Mouse (Mus musculus) heart, adult 2 months (tissue): ENCODE measurements around the gene Sirpb1c. TPM values are rescaled to one million over a fixed set of nuclear protein-coding genes. Genes with fewer than 3 reads are reported as not detected.
"Not testable (repeated sequence)": the region's sequence is repeated elsewhere in the genome, so short reads cannot be mapped to it uniquely, and the experiment has no call there.

Experiments
- DNase-seq, 2 experiments: peaks; one replicate each; pipeline ENCODE4 v3.0.0; 2021
- H3K27ac ChIP-seq: fragments of 200-600 bp; 2 replicates; pipeline ENCODE4 v1.8.1; 2022
- H3K27me3 ChIP-seq: fragments of 200-500 bp; 2 replicates; pipeline ENCODE4 v1.6.1; 2012; ENCODE audit warnings: mild to moderate bottlenecking, low read length, inconsistent platforms, mixed read lengths; ENCODE audit not compliant: control insufficient read depth, insufficient read depth
- H3K36me3 ChIP-seq: fragments of 200-500 bp; 2 replicates; pipeline ENCODE4 v1.6.1; 2012; ENCODE audit warnings: low read length, inconsistent platforms; ENCODE audit not compliant: control insufficient read depth, insufficient read depth
- H3K4me1 ChIP-seq: fragments of 200-500 bp; 2 replicates; pipeline ENCODE4 v1.6.1; 2011; ENCODE audit warnings: low read length; ENCODE audit not compliant: control insufficient read depth, insufficient read depth
- H3K4me3 ChIP-seq: fragments of 200-600 bp; 2 replicates; pipeline ENCODE4 v1.8.1; 2022
- H3K79me2 ChIP-seq: fragments of 200-500 bp; replicated peaks from 2 replicates; pipeline ENCODE4 v1.6.1; 2012; ENCODE audit warnings: mild to moderate bottlenecking, inconsistent platforms, low read length, moderate library complexity, mixed read lengths; ENCODE audit not compliant: control insufficient read depth, insufficient read depth
- H3K9ac ChIP-seq: fragments of 200-500 bp; 2 replicates; pipeline ENCODE4 v1.6.1; 2012; ENCODE audit warnings: low read depth, mild to moderate bottlenecking, control low read depth, inconsistent platforms, low read length, mixed read lengths
- CTCF ChIP-seq: fragments of 200-600 bp; IDR thresholded peaks from 2 replicates; pipeline ENCODE4 v1.8.1; 2022; ENCODE audit warnings: antibody characterized with exemption, mild to moderate bottlenecking, moderate library complexity
- EP300 ChIP-seq: fragments of 200-500 bp; IDR thresholded peaks from 2 replicates; pipeline ENCODE4 v1.6.1; 2011; ENCODE audit warnings: low read depth, low read length, control low read depth; ENCODE audit not compliant: insufficient read depth
- POLR2A ChIP-seq: fragments of 200-500 bp; IDR thresholded peaks from 2 replicates; pipeline ENCODE4 v1.6.1; 2011; ENCODE audit warnings: mild to moderate bottlenecking, low read depth, low read length, control low read depth; ENCODE audit not compliant: insufficient read depth
- WGBS: fragments of 180-500 bp; shearing (Covaris S2); methylation state at CpG from one replicate; pipeline ENCODE4 v1.1.7; 2018; 5-methylcytosine and 5-hydroxymethylcytosine counted together
- intact Hi-C: fragments of 180-260 bp; cut with DNase I; formaldehyde crosslinking; loops from one replicate; pipeline ENCODE4 v1.15.1; 2025
- long read RNA-seq: library from polyadenylated mRNA; stranded (forward); transcript quantifications from one replicate; pipeline ENCODE4 v2.0.0, GENCODE M21; 2021
- polyA plus RNA-seq: library from polyadenylated mRNA; depleted of rRNA; stranded (reverse); fragments of >200 nt; gene quantifications from 2 replicates; pipeline ENCODE4 v1.2.3, GENCODE M21; 2012; rRNA removed
- total RNA-seq, 2 experiments: library from RNA; stranded (reverse); gene quantifications; 2 replicates each; pipeline ENCODE4 v1.2.3; 2021

The Sirpb1c gene
- total RNA-seq (under 1 TPM; 0.16 to 0.44 TPM), polyA plus RNA-seq (0.25 TPM in 1 of 2 replicates, not detected in the other)
- long read RNA-seq = 0 reads

DNA sequence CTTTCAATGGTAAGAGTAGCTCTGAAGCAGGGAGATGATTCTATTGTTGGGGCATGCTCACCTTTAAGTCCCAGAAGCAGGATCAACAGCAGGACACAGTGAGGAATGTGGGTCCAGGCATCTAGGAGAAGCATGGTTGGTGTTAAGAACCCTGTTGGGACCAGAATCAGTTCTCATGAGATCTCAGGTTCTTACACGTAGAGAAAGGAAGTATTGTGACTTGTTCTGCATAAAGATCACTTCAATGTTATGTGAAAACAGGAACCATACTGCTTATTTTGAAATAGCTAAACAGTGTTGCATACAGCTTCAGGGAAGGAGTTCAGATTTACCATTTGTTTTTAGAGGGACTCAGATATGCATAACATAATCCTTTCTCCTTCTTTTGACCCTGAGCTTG lies at the start of gene Sirpb1c:
Gene Sirpb1c, minus strand, starts transcription at position 249 of the 400 bp plus-strand sequence.
- not testable (repeated sequence) for DNase-seq, H3K79me2 ChIP-seq, H3K27ac ChIP-seq, H3K36me3 ChIP-seq, H3K27me3 ChIP-seq, H3K9ac ChIP-seq, H3K4me1 ChIP-seq, H3K4me3 ChIP-seq
- WGBS = 43% methylated on average over 1 of the region's 1 CpGs
- intact Hi-C loops = loop anchor here (5.0 kb wide), 1 partner anchor 431 kb away; no protein-coding TSS in a partner anchor

- intact Hi-C loops = no loop called here
- Histone ChIP-seq H3K27ac (no peak overlapping the region), H3K27me3 (no peaks in the 10 kb centered on the region), H3K79me2 (no peaks in the 10 kb centered on the region), H3K4me3 (no peak overlapping the region), H3K36me3 (no peaks in the 10 kb centered on the region), H3K9ac (no peak overlapping the region), H3K4me1 (no peaks in the 10 kb centered on the region)
- no peak for DNase-seq
- WGBS = 79% methylated on average over 3 of the region's 3 CpGs
- TF ChIP-seq CTCF (no peak), EP300 (no peak), POLR2A (no peak)
These were observed 38.1 kb upstream of the Sirpb1c start for GRCm38 (mm10) chr3:15886380-15886779.

DNA sequence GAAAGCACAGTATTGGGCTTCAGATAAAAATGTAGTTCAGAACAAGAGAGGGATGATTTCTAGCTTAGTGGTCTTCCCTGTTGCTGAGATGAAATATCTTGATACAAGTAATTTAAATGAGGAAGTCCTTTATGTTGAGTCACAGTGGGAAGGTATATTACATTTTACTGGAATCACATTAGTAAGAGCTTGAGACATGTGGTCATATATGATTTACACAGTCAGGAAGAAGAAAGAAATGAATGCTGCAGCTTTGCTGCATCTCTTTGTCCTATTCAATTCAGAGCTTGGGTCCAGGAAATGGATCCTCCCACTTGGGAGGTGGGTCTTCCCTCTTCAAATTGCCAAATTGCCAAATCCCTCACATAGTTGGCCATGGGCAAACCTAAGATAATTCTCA lies 7.4 kb upstream of the Sirpb1c start:
- not testable (repeated sequence) for H3K9ac ChIP-seq

GRCm38 (mm10) chr3:15849922-15850321 lies 1.6 kb upstream of the Sirpb1c start:
- Histone ChIP-seq H3K4me3 (no peak overlapping the region), H3K9ac (no peak overlapping the region), H3K79me2 (no peaks in the 10 kb centered on the region), H3K4me1 (no peaks in the 10 kb centered on the region), H3K27ac (no peak overlapping the region), H3K36me3 (no peaks in the 10 kb centered on the region), H3K27me3 (no peaks in the 10 kb centered on the region)
- intact Hi-C loops = loop anchor here (5.0 kb wide), 1 partner anchor 433 kb away; no protein-coding TSS in a partner anchor
- WGBS = 87% methylated on average over 1 of the region's 1 CpGs
- DNase-seq = no peak
- TF ChIP-seq CTCF = no peak

More for the DNA sequence above, 7.4 kb upstream of the Sirpb1c start:
- H3K27ac ChIP-seq, H3K4me1 ChIP-seq, H3K36me3 ChIP-seq, H3K4me3 ChIP-seq, H3K27me3 ChIP-seq, intact Hi-C loops, DNase-seq, H3K79me2 ChIP-seq: not testable (repeated sequence)

DNA sequence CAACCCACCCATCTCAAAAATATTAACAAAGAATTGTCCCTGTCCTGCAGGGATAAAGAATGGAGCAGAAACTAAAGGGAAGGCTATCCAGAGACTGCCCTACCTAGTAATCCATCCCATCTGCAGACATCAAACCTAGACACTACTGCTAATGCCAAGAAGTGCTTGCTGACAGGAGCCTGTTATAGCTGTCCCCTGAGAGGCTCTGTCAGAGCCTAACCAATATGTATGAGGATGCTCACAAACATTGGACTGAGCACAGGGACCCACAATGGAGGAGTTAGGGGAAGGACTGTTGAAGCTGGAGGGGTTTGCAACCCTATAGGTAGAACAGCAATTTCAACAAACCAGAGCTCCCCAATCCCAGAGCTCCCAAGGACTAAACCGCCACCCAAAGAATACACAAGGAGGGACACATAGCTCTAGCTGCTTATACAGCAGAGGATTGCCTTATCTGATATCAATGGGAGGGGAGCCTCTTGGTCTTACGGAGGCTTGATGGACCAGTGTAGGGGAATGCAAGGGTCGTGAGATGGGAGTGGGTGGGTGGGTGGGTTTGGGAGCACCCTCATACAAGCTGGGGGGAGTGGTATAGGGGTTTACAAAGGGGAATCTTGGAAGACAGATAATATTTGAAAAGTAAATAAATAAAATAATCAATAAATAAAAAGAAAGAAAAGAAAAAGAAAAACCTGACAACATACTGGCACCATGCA lies 838 bp downstream of the Sirpb1c start:
- 58% methylated on average over 3 of the region's 3 CpGs for WGBS
- Histone ChIP-seq H3K9ac (no peak overlapping the region), H3K36me3 (no peaks in the 10 kb centered on the region), H3K27me3 (no peaks in the 10 kb centered on the region), H3K79me2 (no peaks in the 10 kb centered on the region), H3K27ac (no peak overlapping the region), H3K4me3 (no peak overlapping the region), H3K4me1 (no peaks in the 10 kb centered on the region)
- no peak for DNase-seq
- TF ChIP-seq EP300 = no peak
- no peak for TF ChIP-seq POLR2A
- TF ChIP-seq CTCF = no peak
- intact Hi-C loops = loop anchor here (1.0 to 5.0 kb wide), 2 partner anchors 271 to 430 kb away; no protein-coding TSS in a partner anchor

DNA sequence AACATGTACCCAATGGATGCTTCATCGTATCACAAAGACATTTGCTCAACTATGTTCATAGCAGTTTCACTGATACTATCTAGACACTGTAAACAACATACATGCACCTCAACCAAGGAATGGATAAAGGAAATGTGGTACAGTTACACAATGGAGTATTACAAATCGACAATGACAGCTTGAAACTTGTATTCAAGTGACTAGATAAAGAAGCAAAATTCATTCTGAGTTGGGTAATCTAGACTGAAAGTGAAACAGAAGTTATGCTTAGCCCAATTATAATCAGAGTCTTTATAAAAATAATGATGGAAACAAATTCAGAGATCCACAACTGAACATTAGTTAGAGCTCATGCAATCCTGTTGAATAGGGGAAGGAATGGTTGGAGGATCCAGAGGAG lies 74.7 kb downstream of the Sirpb1c start:
- H3K36me3 ChIP-seq, intact Hi-C loops, H3K4me1 ChIP-seq, H3K27me3 ChIP-seq, H3K4me3 ChIP-seq, DNase-seq, H3K27ac ChIP-seq, H3K79me2 ChIP-seq, H3K9ac ChIP-seq: not testable (repeated sequence)
- 50% methylated on average over 2 of the region's 2 CpGs for WGBS

Other genes with a start within 250 kb of the Sirpb1c start
- gene Gm5150, start 157.9 kb upstream of the Sirpb1c start, total RNA-seq = not detected
- 0.31 TPM in 1 of 2 replicates, not detected in the other for gene Gm5150, start 157.9 kb upstream of the Sirpb1c start, polyA plus RNA-seq